Mouse (Mus musculus) retina, postnatal 1 day (tissue): ENCODE results near the gene Miox.

Experiments
- DNase-seq: peaks from one replicate; pipeline ENCODE4 v3.0.0-alpha.2; 2012

The Miox gene

DNA sequence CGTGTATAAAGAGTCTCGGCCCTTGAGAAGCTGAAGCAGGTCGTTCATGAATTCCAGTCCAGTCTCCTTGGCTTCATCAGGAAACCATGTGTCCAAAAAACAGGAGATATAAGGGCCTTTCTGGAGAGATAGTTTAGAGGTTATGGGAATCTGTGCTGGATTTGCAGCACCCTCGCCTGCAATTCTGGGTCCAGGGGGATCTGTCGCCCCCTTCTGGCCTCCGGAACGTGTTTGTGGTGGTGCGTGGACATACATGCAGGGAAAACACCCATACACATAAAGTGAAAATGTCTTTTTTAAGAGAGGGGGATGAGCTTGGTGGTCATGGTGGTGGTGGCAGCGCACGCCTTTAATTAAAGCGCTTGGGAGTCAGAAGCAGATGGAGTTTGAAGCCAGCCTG lies 18.1 kb upstream of the Miox start:
- peak; percentile 40 for DNase-seq

DNA sequence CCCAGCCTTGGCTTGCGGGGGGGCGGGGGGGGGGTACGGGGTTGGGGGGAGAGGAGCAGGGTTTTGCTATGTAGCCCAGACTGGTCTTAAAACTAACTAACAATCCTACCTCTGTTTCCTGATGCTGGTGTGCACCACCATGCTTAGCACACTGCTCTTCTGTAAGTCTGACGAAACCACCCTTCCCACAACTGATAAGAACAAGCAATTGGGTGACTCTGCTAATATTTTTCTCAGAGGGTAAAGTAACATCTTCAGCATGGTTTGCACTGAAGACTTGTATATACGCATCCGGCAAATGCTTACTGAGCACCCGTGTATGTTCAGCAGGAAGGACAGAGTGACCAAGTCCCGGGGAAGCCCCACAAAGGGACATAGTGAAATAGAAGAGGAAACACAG lies 12.9 kb upstream of the Miox start:
- no peak for DNase-seq

DNA sequence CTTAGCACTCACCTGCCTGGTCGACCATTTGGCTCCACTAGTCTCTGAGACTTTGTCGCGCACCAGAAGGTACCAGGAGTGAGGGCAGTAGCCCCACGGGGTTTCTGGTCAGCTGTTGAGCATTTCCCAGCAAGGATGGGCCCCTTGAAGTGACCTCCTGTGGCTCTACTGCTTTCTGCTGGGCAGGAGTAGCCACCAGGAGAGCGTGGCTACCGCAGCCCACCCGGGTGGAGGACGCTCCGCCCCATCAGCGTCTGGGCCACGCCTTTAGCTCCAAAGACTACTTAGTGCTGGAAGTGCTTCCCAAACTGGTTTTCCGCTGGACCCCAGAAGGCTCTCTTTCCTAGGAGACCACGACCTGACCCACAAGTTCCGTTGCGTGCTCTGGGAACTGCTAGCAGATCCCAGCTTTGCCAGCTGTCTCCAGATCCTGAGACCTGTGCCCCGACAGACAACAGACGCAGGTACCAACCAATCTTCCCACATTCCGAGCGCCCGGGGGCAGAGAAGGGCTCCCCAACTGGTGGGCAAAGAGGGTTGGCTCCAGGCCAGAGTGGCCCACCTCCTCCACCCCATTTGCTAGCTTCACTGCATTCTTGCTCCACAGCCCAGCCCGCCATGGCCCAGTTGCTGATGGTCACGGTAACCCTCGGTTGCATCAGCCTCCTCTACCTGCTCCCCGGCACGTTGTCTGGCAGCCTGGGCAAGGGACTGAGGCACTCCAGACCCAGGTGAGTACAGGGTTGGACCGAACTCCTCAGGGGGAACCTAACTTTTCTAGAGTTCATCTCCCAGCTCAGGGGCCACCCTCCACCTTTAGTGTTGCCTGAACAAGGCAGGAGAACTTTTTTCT lies 11.3 kb upstream of the Miox start, which contains the start of gene Adm2:
Gene Adm2 (plus strand): TSS at position 51 of the 853 bp plus-strand sequence.
- DNase-seq: peak; percentile 32

DNA sequence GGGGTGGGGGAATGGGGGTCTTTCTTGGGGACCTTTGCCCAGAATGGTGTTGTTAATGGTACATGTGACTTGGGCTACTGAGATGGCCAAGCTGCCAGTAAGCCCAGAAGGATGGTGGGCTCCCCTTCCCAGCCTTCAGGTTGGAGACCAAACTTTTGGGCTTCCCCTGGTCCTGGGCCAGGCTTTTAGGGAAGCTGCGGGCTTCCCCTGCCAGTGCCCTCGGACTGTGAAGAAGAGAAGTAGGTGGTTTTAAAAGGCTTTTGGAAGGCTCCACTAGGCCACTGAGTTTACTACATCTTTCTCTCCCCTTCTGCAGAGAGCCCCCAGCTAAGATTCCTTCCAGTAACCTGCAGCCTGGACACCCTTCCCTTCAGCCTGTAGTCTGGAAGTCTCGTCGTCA lies 10.5 kb upstream of the Miox start:
- no peak for DNase-seq

DNA sequence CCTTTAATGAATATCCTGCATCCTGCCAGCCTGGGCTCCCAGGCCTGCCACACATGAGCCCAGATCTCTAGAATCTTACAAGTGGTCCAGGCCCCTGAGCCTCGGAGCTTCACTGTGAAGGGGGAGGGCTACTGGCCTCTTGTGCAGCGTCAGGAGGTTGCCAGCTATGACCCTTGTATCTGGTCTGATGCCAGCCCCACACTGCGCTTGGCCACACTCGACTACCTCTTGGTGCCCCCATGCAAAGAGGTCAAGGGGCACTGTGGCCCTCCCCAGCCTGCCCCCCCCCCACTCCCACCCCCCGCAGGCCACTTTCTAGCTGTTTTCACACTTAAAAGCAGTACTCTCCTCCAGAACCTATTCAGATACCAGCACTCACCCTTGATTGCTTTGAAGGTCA lies 7.8 kb upstream of the Miox start:
- no peak for DNase-seq

DNA sequence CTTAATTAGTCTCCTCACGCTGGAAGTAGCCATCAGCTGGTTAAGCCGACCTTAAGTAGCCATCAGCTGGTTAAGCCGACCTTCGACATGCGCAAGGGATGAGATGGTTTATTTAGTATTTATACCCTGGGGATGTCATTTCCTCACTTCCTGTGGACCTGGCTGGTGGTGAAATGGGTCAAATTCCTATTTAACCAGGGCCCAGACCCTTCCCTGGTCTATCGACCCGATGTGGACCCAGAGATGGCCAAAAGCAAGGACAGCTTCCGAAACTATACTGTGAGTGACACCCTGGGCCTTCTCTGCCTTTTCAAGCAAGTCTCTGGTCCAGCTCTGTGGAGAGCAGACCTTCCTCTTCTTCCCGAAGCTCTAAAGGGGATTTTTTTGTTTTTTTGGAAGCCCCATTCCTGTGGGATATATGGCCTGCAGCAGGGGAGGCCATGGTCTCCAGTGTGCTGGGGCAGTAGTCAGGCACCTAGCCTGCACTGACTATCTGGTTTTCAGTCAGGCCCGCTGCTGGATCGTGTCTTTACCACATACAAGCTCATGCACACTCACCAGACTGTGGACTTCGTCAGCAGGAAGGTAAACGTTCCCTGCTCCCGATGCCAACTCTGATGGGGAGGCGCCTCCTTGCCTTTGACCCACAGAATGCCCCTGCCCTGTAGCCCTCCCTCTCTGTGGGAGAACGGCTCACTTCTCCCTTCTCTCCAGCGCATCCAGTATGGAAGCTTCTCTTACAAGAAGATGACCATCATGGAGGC lies 758 bp downstream of the Miox start:
- peak; percentile 45 for DNase-seq

DNA sequence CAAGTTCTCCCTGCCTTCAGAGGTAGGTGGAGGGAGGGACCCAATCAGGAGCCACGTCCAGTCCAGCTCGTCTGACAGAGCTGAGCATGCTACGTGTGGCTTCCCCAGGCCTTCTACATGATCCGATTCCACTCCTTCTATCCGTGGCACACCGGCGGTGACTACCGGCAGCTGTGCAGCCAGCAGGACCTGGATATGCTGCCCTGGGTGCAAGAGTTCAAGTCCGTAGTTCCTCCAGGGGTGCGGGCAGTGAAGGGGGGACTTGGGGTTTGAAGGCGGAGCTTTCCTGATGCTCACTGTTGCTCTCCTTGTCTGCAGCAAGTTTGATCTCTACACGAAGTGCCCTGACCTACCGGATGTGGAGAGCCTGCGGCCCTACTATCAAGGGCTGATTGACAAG lies 2.2 kb downstream of the Miox start:
- DNase-seq: no peak

DNA sequence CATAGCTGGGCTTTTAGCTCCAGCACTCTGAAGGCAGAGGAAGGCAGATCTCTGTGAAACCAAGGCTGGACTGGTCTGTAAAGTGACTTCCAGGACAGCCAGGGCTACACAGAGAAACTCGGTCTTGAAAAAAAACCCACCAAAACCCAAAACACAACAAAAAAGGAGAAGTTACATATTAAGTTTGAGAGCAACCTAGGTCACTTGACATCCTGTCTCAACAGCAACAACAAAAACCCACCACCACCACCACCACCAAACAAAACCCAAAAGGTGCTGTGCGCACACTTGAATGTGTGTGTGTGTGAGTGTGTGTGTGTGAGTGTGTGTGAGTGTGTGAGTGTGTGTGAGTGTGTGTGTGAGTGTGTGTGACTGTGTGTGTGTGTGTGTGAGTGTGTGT lies 5.5 kb downstream of the Miox start:
- no peak for DNase-seq

DNA sequence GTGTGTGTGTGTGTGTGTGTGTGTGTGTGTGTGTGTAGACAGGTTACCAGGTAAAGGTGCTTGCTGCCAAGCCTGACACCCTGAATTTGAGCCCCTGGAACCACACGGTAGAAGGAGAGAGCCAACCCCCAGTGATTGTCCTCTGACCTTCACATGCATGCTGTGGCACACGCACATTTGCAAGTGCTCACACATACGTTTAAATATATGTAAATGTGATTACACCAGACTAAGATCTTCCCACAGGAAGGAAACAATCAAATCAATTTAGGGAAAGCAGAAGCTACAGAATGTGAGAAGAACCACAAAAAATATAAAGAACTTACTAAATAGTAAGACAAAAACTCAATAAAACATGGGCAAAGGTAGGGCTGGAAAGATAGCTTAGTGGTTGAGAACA lies 5.9 kb downstream of the Miox start:
- DNase-seq: no peak

DNA sequence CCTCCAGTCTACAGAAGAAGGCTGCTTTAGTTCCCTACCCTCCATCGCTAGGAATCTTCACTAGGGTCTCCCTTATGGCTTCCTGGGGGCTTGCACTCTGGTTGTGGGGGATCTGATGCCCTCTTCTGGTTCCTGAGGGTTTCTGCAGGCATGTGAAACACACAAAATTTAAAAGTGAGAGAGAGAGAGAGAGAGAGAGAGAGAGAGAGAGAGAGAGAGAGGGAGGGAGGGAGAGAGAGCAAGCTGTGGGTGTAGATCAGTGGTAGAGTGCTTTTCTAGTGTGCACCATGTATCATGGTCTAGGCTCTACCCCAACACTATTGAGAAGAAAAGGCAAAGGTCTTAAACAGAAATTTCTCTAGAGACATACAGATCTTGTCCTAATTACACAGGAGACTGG lies 7.5 kb downstream of the Miox start:
- peak; percentile 25 for DNase-seq

DNA sequence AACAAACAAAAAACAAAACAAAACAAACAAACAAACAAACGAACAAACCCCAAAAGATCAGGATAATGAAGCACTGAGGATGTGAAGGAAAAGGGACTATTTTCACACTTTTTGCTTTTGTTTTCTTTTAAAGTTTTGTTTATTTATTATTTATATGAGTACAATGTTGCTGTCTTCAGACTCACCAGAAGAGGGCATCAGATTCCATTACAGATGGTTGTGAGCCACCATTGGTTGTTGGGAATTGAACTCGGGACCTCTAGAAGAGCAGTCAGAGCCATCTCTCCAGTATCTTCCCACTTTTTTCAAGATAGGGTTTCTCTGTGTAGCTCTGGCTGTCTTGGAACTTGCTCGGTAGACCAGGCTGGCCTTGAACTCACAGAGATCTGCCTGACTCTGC lies 9.1 kb downstream of the Miox start:
- no peak for DNase-seq

DNA sequence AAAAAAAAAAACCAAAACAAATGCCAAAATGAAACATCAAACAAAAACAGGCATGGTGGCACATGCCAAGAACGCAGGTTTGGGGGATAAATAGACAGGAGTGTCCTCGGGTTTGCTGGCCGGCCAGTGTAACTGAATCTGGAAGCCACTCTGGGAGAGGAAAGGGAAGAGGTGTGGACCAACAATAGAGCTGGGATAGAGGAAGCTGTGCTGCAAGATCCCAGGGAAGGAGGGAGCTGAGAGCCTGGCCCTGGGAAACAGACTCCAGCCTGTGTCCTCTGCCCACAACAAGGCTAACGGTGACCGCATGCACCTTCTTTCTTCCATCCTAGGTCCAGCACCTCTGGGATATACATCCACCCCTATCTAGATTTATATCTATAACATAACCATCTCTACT lies 16.2 kb downstream of the Miox start:
- no peak for DNase-seq

DNA sequence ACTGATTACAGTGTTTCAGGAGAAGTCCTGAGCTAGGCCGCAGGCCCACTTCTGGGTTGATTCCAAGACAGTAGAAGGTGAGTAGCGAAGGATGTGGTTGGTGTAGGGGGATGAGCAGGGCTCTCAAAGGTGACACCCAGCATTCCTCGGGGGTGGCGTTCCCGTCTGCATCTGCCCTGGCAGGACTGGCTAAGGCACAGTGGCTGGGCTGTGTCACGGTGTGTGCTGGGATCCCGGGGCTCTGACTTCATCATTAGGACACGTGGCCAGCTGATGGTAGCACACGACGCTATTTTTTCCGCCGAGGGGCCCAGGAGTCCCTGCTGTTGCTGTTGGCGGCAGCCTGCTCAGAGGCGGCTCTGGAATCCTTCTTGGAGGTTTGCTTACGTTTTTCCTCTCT lies 17.1 kb downstream of the Miox start:
- no peak for DNase-seq

DNA sequence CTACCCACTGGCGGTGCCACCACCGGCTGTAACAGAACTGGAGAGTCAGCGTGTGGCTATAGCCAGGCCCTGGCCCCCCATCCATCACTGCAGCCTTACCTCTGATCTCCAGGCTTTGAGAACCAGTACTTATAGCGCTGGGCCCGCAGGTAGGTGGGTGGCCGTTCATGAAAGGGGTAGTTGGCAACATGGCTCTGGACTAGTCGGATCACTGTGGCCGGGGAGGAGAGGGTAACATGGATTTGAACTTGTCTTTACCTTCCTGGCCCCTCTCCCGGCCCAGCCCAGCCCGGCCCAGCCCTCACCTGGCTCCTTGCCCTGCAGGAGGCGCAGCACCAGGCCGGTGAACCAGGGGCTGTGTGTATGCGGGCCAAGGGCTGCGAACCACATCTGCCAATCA lies 17.9 kb downstream of the Miox start:
- no peak for DNase-seq

DNA sequence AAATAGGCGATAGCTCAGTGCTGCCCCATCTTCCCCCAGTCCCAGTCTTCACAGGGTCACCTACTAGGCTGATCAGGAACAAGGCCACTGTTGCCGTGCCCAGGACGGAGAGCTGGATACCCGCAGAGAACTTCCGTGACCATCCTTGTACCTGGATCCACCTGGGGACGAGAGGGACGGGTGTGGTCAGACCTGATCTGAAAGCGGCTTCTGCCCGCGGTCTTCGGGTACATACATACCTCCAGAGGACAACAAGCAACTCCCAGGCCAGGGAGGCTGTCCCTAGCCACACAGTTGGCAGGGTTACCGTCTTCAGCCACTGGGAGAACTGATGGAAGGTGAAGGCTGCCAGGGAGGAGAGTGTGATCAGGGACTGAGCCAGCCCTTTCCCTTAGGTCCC lies 18.6 kb downstream of the Miox start:
- DNase-seq: no peak

DNA sequence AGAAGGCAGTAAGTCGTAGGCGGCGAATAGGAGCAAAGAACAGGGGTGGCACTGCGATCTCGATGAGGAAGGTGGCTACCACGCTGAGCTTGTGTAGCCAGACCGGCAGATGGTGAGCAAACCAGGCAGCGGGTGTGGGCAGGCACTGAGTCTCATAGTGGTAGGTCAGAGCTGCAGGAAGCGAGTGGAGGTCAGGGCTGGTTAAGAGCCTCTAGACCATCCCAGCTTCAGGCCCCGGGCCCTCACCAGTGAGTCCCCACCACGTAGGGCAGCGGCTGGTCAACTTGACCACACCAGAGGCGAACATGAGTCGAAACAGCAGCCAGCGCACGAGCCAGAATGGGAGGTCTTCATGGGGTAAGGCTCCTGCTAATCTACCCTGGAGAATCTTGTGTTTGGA lies 19.6 kb downstream of the Miox start:
- DNase-seq: no peak

DNA sequence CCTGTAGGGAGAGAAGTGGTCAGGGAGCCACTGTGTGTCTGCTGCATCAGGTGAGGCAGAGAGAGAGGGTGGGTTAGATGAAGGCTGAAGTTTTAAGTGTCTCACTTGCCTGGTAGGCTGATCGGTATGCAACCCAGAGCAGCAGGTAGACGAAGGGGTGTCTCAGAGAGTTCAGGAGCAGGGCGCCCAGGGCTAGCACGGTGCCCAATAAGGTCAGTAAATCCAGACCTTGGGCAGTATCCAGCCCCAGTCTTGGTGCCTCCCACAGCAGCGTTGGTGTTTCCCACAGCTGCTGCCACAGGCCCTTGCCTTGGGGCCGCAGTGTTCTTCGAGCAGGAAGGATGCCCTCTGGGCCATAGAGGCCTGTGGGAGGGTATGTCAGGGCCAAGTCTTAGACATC lies 20.3 kb downstream of the Miox start:
- no peak for DNase-seq

DNA sequence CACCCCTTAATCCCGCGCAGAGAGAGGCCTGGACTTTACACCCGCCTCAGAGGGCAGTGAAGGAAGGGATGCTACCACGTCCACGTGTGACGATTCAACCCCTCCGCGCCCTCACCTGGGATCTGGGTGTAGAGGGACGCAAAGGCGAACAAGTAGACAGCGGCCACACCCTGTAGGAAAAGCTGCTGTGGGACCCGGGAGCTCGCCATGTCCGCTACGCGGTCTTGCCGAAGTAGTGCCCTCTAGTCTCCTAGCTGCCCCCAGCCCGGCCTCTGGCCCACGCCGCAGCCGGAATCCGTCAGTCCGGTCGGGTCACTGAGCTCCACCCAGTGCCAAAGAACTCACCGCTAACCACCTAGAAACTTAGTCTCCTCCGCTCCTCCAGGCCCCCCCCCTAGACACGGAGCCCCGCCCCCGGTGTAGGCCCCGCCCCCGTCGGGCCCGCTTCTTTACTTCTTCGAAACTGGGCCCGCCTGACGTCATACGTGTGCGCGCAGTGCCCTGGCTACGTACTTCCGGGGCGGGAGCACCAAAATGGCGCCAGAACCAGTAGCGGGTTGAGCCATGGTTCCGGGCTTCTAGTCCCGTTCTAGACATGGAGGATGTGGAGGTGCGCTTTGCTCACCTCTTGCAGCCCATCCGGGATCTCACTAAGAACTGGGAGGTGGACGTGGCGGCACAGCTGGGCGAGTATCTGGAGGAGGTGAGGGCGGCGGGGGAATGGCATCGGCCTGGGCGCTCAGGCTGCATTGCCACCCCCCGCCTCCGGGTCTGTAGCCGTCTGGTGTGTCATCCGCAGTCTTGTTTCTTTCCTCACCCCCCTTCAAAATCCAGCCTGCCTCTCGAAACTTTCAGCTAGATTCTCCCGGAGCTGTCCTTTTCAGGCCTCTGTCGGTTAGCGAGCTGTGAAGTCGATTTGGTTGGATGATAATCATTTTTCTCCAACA lies 21.3 kb downstream of the Miox start, which contains the start of the genes Lmf2 and Ncaph2:
Gene Lmf2 (minus strand): TSS at position 419 of the 947 bp plus-strand sequence.
Gene Ncaph2 (plus strand): TSS at position 479 of the 947 bp plus-strand sequence.
- peak; percentile 97 for DNase-seq

DNA sequence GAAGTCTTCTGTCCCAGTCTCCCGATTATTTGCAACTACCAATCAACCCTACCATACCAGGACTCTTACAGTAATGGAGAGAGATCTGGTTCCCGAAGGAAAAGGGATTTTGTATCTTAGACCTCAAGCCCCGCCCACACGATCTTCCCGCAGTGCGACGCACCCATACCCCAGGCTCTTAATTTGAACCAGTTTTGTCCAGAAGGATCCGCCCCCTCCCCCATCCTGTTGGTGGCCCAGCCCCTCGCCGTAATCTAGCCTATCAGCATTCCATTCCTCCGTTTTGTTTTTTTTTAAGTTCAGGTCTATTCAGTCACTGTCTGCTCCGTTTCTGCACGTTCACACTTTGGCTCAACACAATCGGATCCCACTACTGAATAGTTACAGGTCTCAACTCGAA lies 22.2 kb downstream of the Miox start:
- peak; percentile 92 for DNase-seq

DNA sequence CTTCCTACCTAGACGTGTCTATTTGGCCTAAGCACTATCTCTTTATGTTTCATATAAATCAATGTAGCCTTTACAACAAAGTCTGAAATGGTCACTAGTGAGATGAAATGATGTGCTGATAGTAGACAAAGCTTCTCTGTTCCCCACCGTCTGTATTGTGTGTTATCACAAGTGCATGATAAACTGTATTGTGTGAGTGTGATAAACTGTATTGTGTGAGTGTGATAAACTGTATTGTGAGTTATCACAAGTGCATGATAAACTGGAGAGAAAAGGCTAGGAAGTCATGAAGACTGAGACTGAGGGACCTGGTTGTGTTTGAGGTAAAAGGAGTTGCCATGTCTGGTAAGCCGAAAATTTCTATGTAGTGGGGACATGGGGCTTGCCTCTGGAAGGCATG lies 24.6 kb downstream of the Miox start:
- no peak for DNase-seq

DNA sequence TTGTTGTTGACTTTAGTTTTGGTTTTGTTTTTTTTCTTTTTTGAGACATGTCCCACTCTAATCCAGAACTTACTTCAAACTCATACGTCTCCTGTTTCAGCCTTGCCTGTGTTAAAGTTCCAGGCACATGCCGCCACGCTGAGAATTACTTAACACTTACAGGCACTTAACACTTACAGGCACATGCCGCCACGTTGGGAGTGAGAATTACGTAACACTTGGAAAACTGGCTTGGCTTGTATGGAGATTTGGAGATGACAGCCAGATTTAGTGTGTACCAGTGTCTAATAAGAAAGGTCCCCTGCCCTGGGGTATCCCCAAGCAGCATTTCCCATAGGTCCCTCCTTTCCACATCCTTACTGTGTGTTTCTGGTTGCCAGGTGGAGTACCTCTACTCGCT lies 28.9 kb downstream of the Miox start:
- DNase-seq: no peak

DNA sequence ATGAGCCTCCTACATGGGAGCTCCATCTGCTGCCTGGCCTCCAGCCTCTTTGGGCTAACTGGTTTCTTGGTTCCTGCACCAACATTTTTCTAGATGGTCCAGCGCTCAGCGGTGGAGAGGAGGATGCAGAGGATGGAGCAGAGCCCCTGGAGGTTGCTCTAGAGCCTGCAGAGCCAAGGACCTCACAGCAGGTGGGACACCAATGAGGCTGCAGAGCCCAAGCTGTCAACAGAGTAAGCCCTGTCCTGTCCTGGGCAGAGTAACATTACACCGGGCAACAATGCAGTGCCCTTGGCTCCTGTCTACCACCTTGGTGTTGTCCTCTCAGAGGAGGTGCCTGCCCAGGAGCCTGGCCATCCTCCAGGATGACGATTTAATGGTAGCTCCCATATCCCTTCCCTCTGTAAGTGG lies 30.9 kb downstream of the Miox start:
- no peak for DNase-seq

DNA sequence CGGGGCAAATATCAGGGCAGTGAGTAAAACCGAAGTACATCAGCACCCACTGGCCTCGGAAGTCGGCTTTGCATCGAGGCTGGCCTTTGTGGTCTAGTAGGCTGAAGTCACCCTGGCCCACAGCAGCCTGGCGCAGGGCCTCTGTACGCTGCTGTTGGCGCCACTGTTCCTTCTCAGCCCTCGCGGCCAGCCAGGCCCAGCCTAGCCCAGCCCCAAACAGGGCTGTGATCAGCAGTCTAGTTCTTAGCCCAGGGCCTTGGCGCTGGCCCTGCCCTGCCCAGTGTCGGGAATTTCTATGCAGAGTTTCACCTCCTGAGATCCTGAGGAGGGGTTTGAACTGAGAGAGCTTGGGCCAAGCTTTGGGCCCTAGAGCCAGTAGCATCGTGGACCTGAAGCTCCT lies 37.9 kb downstream of the Miox start:
- no peak for DNase-seq
